Mouse (Mus musculus) embryo, embryonic 11 days (tissue): ENCODE measurements around the gene Gcnt4.
A peak's percentile ranks its signal among the peaks of the same experiment; 100 is the strongest.
"Not testable (repeated sequence)": the region's sequence is repeated elsewhere in the genome, so short reads cannot be mapped to it uniquely, and the experiment has no call there.

Source experiments
- DNase-seq: peaks from one replicate; pipeline ENCODE4 v3.0.0-alpha.2; 2015

The Gcnt4 gene

GRCm38 (mm10) chr13:96923999-96924961 lies at the start of gene Gcnt4:
Gene Gcnt4 (plus strand): TSS chr13:96924689.
- peak; percentile 78 for DNase-seq

DNA sequence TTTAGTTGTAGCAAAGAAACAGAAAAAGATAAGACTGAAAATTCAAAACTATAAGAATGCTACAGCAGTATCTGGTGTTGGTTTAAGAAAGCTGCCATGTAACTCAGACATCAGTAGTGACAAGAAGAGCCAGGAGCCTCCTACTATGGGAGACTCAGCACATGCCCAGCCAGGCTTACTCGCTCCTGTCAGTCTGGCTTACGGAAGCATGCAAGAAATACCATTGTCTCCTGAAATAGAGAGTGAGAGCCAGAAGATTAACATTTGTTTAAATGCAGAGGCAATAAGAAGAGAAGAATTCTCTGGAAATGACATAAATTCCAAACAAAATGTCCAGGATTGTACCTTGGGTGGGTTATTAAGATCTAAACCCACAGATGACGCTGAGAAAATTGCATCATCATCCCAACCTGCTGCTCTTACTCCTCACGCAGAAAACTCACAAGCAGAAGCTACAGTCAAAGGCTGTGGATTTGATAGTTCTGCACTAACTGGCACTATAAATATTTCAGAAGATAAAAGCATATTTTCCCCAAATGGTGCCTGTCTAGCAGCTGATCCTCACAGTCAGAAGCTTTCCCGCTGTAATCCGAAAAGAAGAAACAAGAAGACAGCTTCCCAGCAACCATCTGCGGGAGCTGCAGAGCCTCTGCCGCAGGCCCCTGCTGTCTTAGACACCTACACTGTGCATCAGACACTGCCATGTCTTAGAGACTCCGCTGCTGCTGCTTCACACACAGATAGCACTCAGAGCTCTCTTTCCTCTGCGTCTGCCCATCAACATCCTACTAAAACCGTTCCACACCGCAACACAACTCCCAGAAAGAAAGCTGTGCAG lies 46.0 kb upstream of the Gcnt4 start:
- peak; percentile 5 for DNase-seq

- DNase-seq: no peak
Observed at GRCm38 (mm10) chr13:96884534-96884933, 40.0 kb upstream of the Gcnt4 start.

- no peak for DNase-seq
Observed at GRCm38 (mm10) chr13:96889985-96890384, 34.5 kb upstream of the Gcnt4 start.

GRCm38 (mm10) chr13:96895144-96895543 lies 29.3 kb upstream of the Gcnt4 start:
- DNase-seq: no peak

- no peak for DNase-seq
Observed at GRCm38 (mm10) chr13:96906717-96907116, 17.8 kb upstream of the Gcnt4 start.

DNA sequence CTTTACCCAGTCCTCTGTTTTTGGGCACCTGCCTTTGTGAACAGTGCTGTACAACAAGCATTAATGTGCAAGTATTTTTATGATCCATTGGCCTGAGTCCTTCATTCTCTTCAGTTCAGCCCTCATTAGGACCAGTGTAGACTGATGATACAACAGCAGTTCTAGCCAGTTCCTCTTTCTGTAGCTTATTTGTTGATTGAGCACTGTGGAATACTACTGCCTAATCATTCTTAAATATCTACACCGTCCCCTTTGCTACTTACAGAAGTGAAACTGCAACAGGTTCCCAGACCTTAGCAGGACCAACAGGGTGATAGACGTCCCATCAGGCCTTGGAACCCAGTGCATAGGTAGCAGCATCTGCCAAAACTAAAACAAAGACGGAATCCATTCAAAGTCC lies 13.3 kb upstream of the Gcnt4 start:
- no peak for DNase-seq

DNA sequence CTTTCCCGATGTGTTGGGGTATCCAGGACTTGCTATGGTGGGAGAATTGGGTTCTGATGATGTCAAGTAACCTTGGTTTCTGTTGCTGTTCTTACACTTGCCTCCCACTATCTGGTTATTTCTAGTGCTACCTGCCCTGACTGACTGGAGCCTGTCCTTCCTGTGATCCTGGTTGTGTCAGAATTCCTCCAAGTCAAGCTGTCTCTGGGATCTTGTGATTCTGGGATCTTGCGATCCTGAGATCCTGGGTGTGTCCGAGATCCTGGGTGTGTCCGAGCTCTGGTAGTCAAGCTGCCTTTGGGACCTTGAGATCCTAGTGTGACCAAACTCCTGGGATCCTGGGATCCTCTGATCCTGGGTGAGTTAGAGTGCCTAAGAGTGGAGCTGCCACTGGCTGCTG lies 1.4 kb upstream of the Gcnt4 start:
- not testable (repeated sequence) for DNase-seq

DNA sequence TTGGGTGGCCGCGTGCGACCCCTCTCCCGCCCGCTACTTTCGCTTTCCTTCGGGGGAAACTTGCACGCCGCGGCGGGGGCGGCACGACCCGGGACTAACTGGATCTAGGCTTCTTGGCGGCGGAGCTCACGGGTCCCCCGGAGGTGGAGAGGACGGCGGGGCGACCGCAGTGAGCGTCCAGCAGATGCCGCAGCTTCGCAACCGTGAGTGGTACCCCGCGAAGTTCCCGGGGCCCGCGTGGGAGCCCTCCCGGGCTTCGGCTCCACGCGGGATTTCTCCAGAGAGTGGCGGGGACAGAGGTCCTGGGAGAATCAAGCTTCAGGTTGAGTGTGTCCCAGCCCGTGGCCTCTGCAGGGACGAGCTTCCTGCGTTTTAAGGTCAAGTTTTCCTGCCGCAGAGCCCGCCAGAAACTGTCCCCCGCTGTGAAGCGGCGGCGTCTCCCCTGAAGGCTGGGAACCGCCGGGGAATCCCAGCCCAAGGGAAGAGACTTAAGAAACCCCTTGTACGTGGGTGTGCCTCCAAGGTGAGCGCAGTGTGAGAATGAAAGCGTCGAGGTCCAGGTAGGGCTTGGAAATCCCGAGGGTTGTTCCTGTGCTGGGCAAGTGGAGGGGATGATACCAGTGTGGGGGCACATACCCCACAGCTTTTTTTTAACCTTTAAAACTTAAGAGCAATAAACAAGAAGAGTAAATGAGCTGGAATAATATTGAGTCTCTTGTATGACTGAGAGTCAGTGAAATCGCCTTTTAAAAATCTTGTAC lies 676 bp downstream of the Gcnt4 start:
- peak; percentile 54 for DNase-seq

GRCm38 (mm10) chr13:96925991-96926725 lies 1.7 kb downstream of the Gcnt4 start:
- DNase-seq: no peak

DNA sequence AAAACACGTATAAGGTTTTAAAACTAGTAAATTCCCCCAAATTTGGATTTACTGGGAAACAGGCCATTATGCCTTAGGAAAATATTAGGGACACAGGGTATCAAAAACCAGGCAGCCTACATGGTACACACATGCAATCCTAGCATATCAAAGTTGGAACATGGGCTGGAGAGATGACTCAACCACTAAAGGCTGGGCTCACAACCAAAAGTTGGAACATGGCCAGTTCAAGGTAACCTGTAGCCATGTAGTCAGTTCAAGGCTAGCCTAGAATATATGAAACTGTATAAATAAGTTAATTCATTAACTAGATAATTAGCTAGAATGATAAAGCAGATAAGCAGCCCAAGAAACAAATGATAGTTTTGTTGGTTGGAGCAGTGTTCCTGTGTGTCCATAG lies 3.3 kb downstream of the Gcnt4 start:
- DNase-seq: no peak

- DNase-seq: peak; percentile 60
Observed at GRCm38 (mm10) chr13:96928432-96929039, 4.0 kb downstream of the Gcnt4 start.

GRCm38 (mm10) chr13:96932745-96933144 lies 8.3 kb downstream of the Gcnt4 start:
- no peak for DNase-seq

GRCm38 (mm10) chr13:96933367-96933766 lies 8.9 kb downstream of the Gcnt4 start:
- no peak for DNase-seq

DNA sequence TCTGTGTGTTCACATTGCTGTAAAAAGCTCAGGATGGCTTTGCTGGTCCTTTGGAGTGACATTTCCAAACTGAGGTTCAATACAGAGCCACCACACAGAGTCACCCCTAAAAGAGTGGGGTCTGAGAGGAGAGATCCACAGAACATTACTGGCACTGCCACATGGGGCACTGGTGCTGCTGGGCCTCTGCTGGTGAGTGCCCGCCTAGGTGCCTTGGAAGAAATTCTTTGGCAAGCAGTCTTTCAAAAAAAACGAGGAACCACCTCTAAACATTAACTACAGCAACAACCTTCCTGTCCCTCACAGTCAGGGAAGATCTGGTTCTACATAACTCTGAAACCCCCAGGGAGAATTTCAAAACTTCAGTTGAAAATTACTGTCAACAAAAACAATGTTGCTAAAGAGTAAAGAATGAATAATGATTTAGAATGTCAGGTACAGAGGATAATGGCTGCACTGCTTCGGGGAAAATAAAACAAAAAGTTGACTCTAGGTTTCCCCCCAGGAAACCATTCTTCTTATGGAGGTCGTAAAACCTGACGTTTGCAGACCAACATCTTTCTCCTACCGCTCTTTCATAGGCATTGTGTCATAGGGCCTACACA lies 11.8 kb downstream of the Gcnt4 start:
- no peak for DNase-seq

GRCm38 (mm10) chr13:96937059-96937558 lies 12.6 kb downstream of the Gcnt4 start:
- DNase-seq: no peak

- no peak for DNase-seq
Observed at GRCm38 (mm10) chr13:96939680-96940079, 15.2 kb downstream of the Gcnt4 start.

DNA sequence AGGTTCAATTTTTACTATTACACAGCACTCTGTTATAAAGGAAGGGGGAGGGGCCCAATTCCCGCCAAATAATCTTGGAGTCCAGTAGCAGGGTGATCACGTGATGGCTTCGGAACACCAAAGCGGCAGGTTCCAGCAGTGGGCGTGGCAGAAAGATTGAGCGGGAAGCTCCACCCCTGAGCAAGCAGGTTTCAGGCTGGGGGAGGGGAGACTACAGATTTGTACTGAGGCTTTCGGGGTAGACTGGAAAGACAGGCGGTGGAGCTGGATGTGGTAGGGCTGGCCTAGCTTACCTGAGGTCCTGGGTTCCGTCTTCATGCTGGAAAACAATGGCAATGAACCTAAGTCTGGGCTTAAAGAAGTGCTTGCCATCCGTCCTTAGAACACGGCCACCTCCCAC lies 17.0 kb downstream of the Gcnt4 start:
- DNase-seq: not testable (repeated sequence)

DNA sequence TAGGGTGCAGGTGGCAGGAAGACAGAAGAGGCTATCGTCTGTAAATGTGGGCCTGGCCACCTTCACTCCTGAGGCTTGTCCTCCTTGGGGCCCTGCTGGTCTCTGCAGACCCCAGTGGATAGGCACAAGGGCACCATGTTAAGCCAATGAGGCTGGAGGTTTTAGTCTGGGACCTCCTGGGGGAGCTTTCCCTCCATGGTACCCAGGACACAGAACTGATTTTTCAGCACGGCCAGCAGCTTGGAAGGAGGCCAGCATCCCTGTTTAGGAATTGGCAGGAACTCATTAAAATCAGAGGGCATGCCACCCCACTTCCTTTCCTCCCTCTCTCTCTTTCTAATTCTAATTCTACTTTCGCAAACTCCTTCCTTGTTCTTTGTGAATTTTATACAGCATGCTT lies 19.1 kb downstream of the Gcnt4 start:
- no peak for DNase-seq

DNA sequence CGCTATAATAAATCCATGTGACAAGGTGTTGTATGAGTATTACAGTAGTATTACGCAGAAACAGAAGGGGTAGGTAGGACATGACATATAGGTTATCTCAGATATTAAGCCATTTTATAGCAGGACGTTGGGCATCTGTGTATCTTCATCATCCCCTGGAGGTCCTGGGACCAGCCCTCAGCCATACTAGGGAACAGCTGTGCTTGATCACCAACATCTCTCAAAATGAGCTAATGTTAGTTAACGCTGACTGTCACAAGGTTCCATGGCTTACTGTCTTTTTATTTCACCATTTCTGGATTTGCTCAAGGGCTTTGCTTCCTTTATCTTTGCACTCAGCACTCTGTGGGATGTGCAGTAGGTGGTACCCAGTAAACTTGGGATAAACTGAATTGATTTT lies 21.3 kb downstream of the Gcnt4 start:
- DNase-seq: no peak

GRCm38 (mm10) chr13:96947722-96948121 lies 23.2 kb downstream of the Gcnt4 start:
- DNase-seq: no peak
